Mouse (Mus musculus): ENCODE results near the gene Mrps26. TPM values are rescaled to one million over a fixed set of nuclear protein-coding genes. Genes with fewer than 3 reads are reported as not detected.

Gene Mrps26
- polyA plus RNA-seq, 1 experiment: 102 TPM

DNA sequence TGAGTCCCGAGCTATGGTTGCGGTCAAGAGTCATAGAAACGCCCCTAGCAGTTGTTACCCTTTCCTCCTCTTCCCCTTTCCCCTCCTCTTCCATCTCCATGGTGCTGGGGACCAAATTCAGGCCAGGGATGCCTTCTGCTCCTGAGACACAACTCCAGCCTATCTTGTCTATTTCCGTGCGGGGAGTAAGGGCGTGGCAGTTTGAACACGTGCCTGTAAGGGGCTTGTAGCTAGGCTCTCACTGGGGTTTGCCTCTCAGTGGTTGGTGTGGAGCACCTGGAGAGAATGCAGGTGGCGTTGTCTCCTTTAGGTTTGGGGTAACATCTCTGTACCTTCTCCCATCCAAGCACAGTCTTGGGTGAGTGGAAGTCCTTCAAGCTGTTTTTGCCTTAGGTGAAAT is 16.2 kb downstream of the Mrps26 start:
- Histone ChIP-seq H3K27me3 (ENCODE audit: control insufficient read depth, insufficient read depth, insufficient read length) (peaks cover 19% of the 10 kb centered on the region), H3ac (ENCODE audit: control insufficient read depth, insufficient read length, low read depth) (no peak overlapping the region), H3K79me3 (ENCODE audit: low read depth) (no peaks in the 10 kb centered on the region), H3K36me3 (ENCODE audit: control insufficient read depth, insufficient read depth) (no peaks in the 10 kb centered on the region), H3K79me2 (ENCODE audit: control insufficient read depth, insufficient read depth) (no peaks in the 10 kb centered on the region), H3K4me3 (ENCODE audit: insufficient read depth, poor library complexity, severe bottlenecking) (no peak overlapping the region)
- TF ChIP-seq CTCF (IDR thresholded peaks at IDR 0.05; ENCODE audit: control insufficient read depth, insufficient read depth, insufficient read length): no peak
- TF ChIP-seq CEBPB (IDR thresholded peaks at IDR 0.05; ENCODE audit: low read depth): no peak
- no peak for TF ChIP-seq USF1 (IDR thresholded peaks at IDR 0.05; ENCODE audit: low read depth)
- no peak for TF ChIP-seq FOSL1 (IDR thresholded peaks at IDR 0.05; ENCODE audit: insufficient read depth, low read length, poor library complexity, severe bottlenecking)
- no peak for TF ChIP-seq MYOG (IDR thresholded peaks at IDR 0.05; ENCODE audit: control insufficient read depth, extremely low read depth, insufficient read length)
- no peak for TF ChIP-seq MAX (IDR thresholded peaks at IDR 0.05)
- no peak for TF ChIP-seq MYOD1 (IDR thresholded peaks at IDR 0.05; ENCODE audit: control insufficient read depth, insufficient read length, low read depth)

DNA sequence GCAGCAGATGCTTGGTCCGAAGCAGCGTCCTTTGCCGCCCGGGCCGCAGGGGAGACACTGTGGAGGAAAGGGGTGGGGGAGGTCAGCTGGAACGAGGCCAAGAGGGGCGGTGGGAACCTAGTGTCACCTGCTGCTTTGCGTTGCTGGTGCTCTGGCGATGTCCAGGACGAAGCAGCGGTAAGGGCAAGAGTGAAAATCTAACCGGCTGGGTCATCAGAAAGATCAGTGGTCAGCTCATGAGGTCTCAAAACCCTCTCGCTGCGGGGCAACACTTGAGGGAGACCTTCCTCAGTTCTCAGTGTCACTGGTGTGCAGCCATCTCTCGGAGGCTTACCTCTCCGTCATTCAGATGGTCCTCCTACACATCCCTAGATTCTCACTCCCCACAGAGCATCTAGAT is 17.7 kb downstream of the Mrps26 start:
- TF ChIP-seq CTCF (IDR thresholded peaks at IDR 0.05; ENCODE audit: control insufficient read depth, insufficient read depth, insufficient read length) (no peak), USF1 (IDR thresholded peaks at IDR 0.05; ENCODE audit: low read depth) (no peak), FOSL1 (IDR thresholded peaks at IDR 0.05; ENCODE audit: insufficient read depth, low read length, poor library complexity, severe bottlenecking) (no peak), MYOG (IDR thresholded peaks at IDR 0.05; ENCODE audit: control insufficient read depth, extremely low read depth, insufficient read length) (no peak), CEBPB (IDR thresholded peaks at IDR 0.05; ENCODE audit: low read depth) (no peak), MAX (IDR thresholded peaks at IDR 0.05) (no peak), MYOD1 (IDR thresholded peaks at IDR 0.05; ENCODE audit: control insufficient read depth, insufficient read length, low read depth) (no peak)
- Histone ChIP-seq H3ac (ENCODE audit: control insufficient read depth, insufficient read length, low read depth) (no peak overlapping the region), H3K27me3 (ENCODE audit: control insufficient read depth, insufficient read depth, insufficient read length) (peaks cover 19% of the 10 kb centered on the region), H3K79me3 (ENCODE audit: low read depth) (no peaks in the 10 kb centered on the region), H3K36me3 (ENCODE audit: control insufficient read depth, insufficient read depth) (no peaks in the 10 kb centered on the region), H3K79me2 (ENCODE audit: control insufficient read depth, insufficient read depth) (no peaks in the 10 kb centered on the region), H3K4me3 (ENCODE audit: insufficient read depth, poor library complexity, severe bottlenecking) (no peak overlapping the region)

DNA sequence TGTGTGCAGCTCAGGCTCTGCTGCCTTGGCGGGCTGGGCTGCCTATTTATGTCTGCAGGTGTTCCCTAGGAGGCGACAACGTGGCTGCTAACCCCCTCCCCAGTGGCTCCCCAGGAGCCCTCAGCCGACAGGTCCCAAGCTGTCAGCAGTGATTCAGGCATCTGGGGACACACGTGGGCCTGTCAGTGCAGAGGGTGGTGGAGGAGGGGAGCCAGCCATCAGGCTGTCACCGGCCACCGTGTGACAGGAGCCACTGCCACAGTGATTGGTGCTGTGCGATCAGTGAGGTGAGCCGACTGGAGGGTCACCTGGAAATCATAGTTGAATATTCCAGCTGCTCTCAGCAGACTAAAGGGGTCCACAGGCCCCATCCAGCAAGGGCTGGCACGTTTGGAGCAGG is 19.0 kb downstream of the Mrps26 start, which contains the start of gene Avp:
TSS of gene Avp (minus strand) at position 3 of the 400 bp plus-strand sequence.
- Histone ChIP-seq H3K4me3 (ENCODE audit: insufficient read depth, poor library complexity, severe bottlenecking) (no peak within 1 kb of the TSS), H3ac (ENCODE audit: control insufficient read depth, insufficient read length, low read depth) (no peak within 1 kb of the TSS), H3K36me3 (ENCODE audit: control insufficient read depth, insufficient read depth) (no peaks in the 10 kb centered on the region), H3K79me3 (ENCODE audit: low read depth) (no peaks in the 10 kb centered on the region), H3K79me2 (ENCODE audit: control insufficient read depth, insufficient read depth) (no peaks in the 10 kb centered on the region), H3K27me3 (ENCODE audit: control insufficient read depth, insufficient read depth, insufficient read length) (peaks cover 19% of the 10 kb centered on the region)
- TF ChIP-seq USF1 (IDR thresholded peaks at IDR 0.05; ENCODE audit: low read depth): no peak
- TF ChIP-seq MYOG (IDR thresholded peaks at IDR 0.05; ENCODE audit: control insufficient read depth, extremely low read depth, insufficient read length): no peak
- no peak for TF ChIP-seq MYOD1 (IDR thresholded peaks at IDR 0.05; ENCODE audit: control insufficient read depth, insufficient read length, low read depth)
- no peak for TF ChIP-seq CEBPB (IDR thresholded peaks at IDR 0.05; ENCODE audit: low read depth)
- no peak for TF ChIP-seq MAX (IDR thresholded peaks at IDR 0.05)
- no peak for TF ChIP-seq FOSL1 (IDR thresholded peaks at IDR 0.05; ENCODE audit: insufficient read depth, low read length, poor library complexity, severe bottlenecking)

DNA sequence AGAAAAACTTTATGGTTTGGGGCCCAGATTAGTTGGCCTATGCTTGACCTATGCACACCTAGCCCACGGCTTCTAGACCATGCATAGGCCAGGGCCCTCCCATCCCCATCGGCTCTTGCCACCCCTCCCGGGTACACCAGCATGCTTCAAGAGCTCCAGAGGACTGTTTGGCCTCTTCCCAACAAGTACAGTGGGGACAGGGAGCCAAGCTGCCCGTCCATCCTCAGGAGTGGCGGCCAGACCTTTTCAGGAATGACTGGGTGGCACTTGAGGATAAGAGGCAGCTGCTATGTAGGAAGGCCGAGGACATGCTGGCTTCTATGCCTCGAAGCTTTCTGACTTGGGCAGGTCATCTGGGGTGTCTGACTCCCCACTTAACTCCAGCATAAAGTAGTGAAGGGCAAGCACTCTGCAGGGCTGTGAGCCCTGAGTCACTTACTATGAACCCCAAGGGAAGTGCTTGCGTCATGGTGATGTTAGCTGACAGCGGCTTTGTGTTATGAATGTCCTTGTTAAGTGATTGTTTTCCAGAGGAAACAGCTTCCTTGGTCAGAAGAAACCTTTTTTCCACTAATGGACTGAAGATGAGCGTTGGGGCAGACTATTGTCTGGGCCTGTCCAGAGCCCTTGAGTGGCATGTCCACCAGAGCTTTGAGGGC is 20.5 kb downstream of the Mrps26 start:
- TF ChIP-seq MAX (IDR thresholded peaks at IDR 0.05) (no peak), MYOG (IDR thresholded peaks at IDR 0.05; ENCODE audit: control insufficient read depth, extremely low read depth, insufficient read length) (no peak), CTCF (IDR thresholded peaks at IDR 0.05; ENCODE audit: control insufficient read depth, insufficient read depth, insufficient read length) (no peak), USF1 (IDR thresholded peaks at IDR 0.05; ENCODE audit: low read depth) (no peak), FOSL1 (IDR thresholded peaks at IDR 0.05; ENCODE audit: insufficient read depth, low read length, poor library complexity, severe bottlenecking) (no peak), MYOD1 (IDR thresholded peaks at IDR 0.05; ENCODE audit: control insufficient read depth, insufficient read length, low read depth) (no peak), CEBPB (IDR thresholded peaks at IDR 0.05; ENCODE audit: low read depth) (no peak)
- Histone ChIP-seq H3ac (ENCODE audit: control insufficient read depth, insufficient read length, low read depth) (no peak overlapping the region), H3K36me3 (ENCODE audit: control insufficient read depth, insufficient read depth) (no peaks in the 10 kb centered on the region), H3K79me2 (ENCODE audit: control insufficient read depth, insufficient read depth) (no peaks in the 10 kb centered on the region), H3K79me3 (ENCODE audit: low read depth) (no peaks in the 10 kb centered on the region), H3K4me3 (ENCODE audit: insufficient read depth, poor library complexity, severe bottlenecking) (no peak overlapping the region), H3K27me3 (ENCODE audit: control insufficient read depth, insufficient read depth, insufficient read length) (peaks cover 19% of the 10 kb centered on the region)

DNA sequence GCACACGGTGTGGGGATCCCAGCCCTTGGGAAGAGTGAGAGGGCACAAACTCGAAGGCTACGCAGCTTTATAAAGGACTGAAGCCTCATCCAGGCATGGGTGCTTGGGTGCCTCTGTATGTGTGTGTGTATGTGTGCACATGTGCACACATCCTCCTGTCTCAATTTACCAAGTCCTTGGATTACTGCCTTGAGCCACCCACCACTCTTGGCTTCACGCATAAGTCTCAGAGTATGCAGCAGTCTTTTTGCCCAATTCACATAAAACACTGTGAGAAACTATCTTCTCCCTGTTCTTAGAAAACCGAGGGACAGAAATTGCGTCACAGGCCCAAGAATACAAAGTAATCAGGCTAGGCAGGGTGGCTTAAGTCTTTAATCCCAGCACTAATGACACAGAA is 22.5 kb downstream of the Mrps26 start:
- Histone ChIP-seq H3ac (ENCODE audit: control insufficient read depth, insufficient read length, low read depth) (no peak overlapping the region), H3K27me3 (ENCODE audit: control insufficient read depth, insufficient read depth, insufficient read length) (peaks cover 7% of the 10 kb centered on the region), H3K4me3 (ENCODE audit: insufficient read depth, poor library complexity, severe bottlenecking) (no peak overlapping the region), H3K79me2 (ENCODE audit: control insufficient read depth, insufficient read depth) (no peaks in the 10 kb centered on the region), H3K36me3 (ENCODE audit: control insufficient read depth, insufficient read depth) (peaks cover 7% of the 10 kb centered on the region), H3K79me3 (ENCODE audit: low read depth) (no peaks in the 10 kb centered on the region)
- no peak for TF ChIP-seq MYOD1 (IDR thresholded peaks at IDR 0.05; ENCODE audit: control insufficient read depth, insufficient read length, low read depth)
- no peak for TF ChIP-seq CTCF (IDR thresholded peaks at IDR 0.05; ENCODE audit: control insufficient read depth, insufficient read depth, insufficient read length)
- no peak for TF ChIP-seq MYOG (IDR thresholded peaks at IDR 0.05; ENCODE audit: control insufficient read depth, extremely low read depth, insufficient read length)
- TF ChIP-seq USF1 (IDR thresholded peaks at IDR 0.05; ENCODE audit: low read depth): no peak
- no peak for TF ChIP-seq FOSL1 (IDR thresholded peaks at IDR 0.05; ENCODE audit: insufficient read depth, low read length, poor library complexity, severe bottlenecking)
- TF ChIP-seq MAX (IDR thresholded peaks at IDR 0.05): no peak
- TF ChIP-seq CEBPB (IDR thresholded peaks at IDR 0.05; ENCODE audit: low read depth): no peak

Data from C2C12 (cell line).